Mouse (Mus musculus): ENCODE results near the gene Gm11168.
"Not testable (repeated sequence)": the region's sequence is repeated elsewhere in the genome, so short reads cannot be mapped to it uniquely, and the experiment has no call there.

Gene Gm11168

GRCm38 (mm10) chr9:3002794-3003396, at the start of gene Gm11168:
Gene Gm11168, plus strand, starts transcription at chr9:3003346.
- DNase-seq: not testable (repeated sequence)

- peak; percentile 3 for DNase-seq
These were observed 2.6 kb upstream of the Gm11168 start, which contains the start of gene Gm10722 for GRCm38 (mm10) chr9:3000445-3000972. Gene Gm10722, plus strand, starts transcription at chr9:3000922.

- not testable (repeated sequence) for DNase-seq
These were observed 2.1 kb upstream of the Gm11168 start for GRCm38 (mm10) chr9:3001006-3001405.

GRCm38 (mm10) chr9:3001948-3002659, 1.0 kb upstream of the Gm11168 start:
- DNase-seq: peak; percentile 82

GRCm38 (mm10) chr9:3006179-3006578, 3.0 kb downstream of the Gm11168 start:
- DNase-seq: not testable (repeated sequence)

- peak; percentile 78 for DNase-seq
These were observed 3.5 kb downstream of the Gm11168 start for GRCm38 (mm10) chr9:3006636-3007035.

GRCm38 (mm10) chr9:3007272-3007671, 4.1 kb downstream of the Gm11168 start:
- not testable (repeated sequence) for DNase-seq

GRCm38 (mm10) chr9:3009331-3009730, 6.2 kb downstream of the Gm11168 start:
- DNase-seq: not testable (repeated sequence)

GRCm38 (mm10) chr9:3012054-3012621, 9.0 kb downstream of the Gm11168 start:
- not testable (repeated sequence) for DNase-seq

GRCm38 (mm10) chr9:3012733-3013279, 9.7 kb downstream of the Gm11168 start, which contains the start of gene Gm10721:
Gene Gm10721, plus strand, starts transcription at chr9:3013140.
- DNase-seq: not testable (repeated sequence)

GRCm38 (mm10) chr9:3015354-3015753, 12.2 kb downstream of the Gm11168 start, which contains the start of gene Gm10720:
Gene Gm10720, plus strand, starts transcription at chr9:3015654.
- not testable (repeated sequence) for DNase-seq

- DNase-seq: not testable (repeated sequence)
These were observed 12.8 kb downstream of the Gm11168 start for GRCm38 (mm10) chr9:3015896-3016295.

GRCm38 (mm10) chr9:3017108-3017507, 14.0 kb downstream of the Gm11168 start, which contains the start of gene Gm10719:
Gene Gm10719, plus strand, starts transcription at chr9:3017408.
- not testable (repeated sequence) for DNase-seq

- peak; percentile 11 for DNase-seq
These were observed 15.8 kb downstream of the Gm11168 start for GRCm38 (mm10) chr9:3018944-3019343.

GRCm38 (mm10) chr9:3019835-3020727, 16.9 kb downstream of the Gm11168 start:
- DNase-seq: peak; percentile 26

GRCm38 (mm10) chr9:3022316-3023008, 19.3 kb downstream of the Gm11168 start:
- DNase-seq: peak; percentile 46

GRCm38 (mm10) chr9:3023312-3023984, 20.3 kb downstream of the Gm11168 start, which contains the start of gene Gm10718:
Gene Gm10718, plus strand, starts transcription at chr9:3023547.
- DNase-seq: not testable (repeated sequence)

GRCm38 (mm10) chr9:3023985-3024648, 21.0 kb downstream of the Gm11168 start:
- DNase-seq: peak; percentile 69

GRCm38 (mm10) chr9:3024912-3025467, 21.8 kb downstream of the Gm11168 start, which contains the start of gene Gm10717:
Gene Gm10717, plus strand, starts transcription at chr9:3025417.
- peak; percentile 14 for DNase-seq

Data from thymus, postnatal 25 days (tissue).